Mouse (Mus musculus) adrenal gland, postnatal 25 days (tissue): ENCODE measurements around the gene Wdr82. TPM values are rescaled to one million over a fixed set of nuclear protein-coding genes. Genes with fewer than 3 reads are reported as not detected.

Experiments used
- DNase-seq: peaks from one replicate; pipeline ENCODE4 v3.0.0; 2021; ENCODE audit warnings: mixed read lengths
- total RNA-seq: library from RNA; stranded (reverse); gene quantifications from 2 replicates; pipeline ENCODE4 v1.2.3, GENCODE M21; 2021

Gene Wdr82
- total RNA-seq, 1 experiment from 2014 or later = 83.3 TPM

GRCm38 (mm10) chr9:106198962-106199458 is 28.3 kb downstream of the Wdr82 start:
- peak; percentile 88 for DNase-seq

GRCm38 (mm10) chr9:106199535-106200272 is 29.0 kb downstream of the Wdr82 start, which contains the start of gene Ppm1m:
Ppm1m (minus strand) TSS chr9:106199746.
- no peak for DNase-seq

- DNase-seq = no peak
Observed at GRCm38 (mm10) chr9:106201895-106202294, 31.2 kb downstream of the Wdr82 start.

- DNase-seq = peak; percentile 93
Observed at GRCm38 (mm10) chr9:106202819-106203636, 32.3 kb downstream of the Wdr82 start, which contains the start of gene Twf2. Twf2 (plus strand) TSS chr9:106203108.

GRCm38 (mm10) chr9:106203990-106204851 is 33.5 kb downstream of the Wdr82 start:
- no peak for DNase-seq

- peak; percentile 50 for DNase-seq
Observed at GRCm38 (mm10) chr9:106205713-106206290, 35.1 kb downstream of the Wdr82 start.

GRCm38 (mm10) chr9:106206515-106206914 is 35.8 kb downstream of the Wdr82 start:
- DNase-seq = no peak

GRCm38 (mm10) chr9:106208181-106208580 is 37.5 kb downstream of the Wdr82 start:
- no peak for DNase-seq

GRCm38 (mm10) chr9:106209954-106210353 is 39.2 kb downstream of the Wdr82 start:
- no peak for DNase-seq

GRCm38 (mm10) chr9:106210853-106211609 is 40.3 kb downstream of the Wdr82 start:
- no peak for DNase-seq

GRCm38 (mm10) chr9:106211680-106212593 is 41.2 kb downstream of the Wdr82 start:
- peak; percentile 88 for DNase-seq

- DNase-seq = no peak
Observed at GRCm38 (mm10) chr9:106212594-106212981, 41.9 kb downstream of the Wdr82 start.

- no peak for DNase-seq
Observed at GRCm38 (mm10) chr9:106215341-106216125, 44.8 kb downstream of the Wdr82 start.

- DNase-seq = no peak
Observed at GRCm38 (mm10) chr9:106216971-106217370, 46.2 kb downstream of the Wdr82 start.

GRCm38 (mm10) chr9:106220894-106221523 is 50.3 kb downstream of the Wdr82 start:
- DNase-seq = no peak

GRCm38 (mm10) chr9:106222261-106222851 is 51.6 kb downstream of the Wdr82 start, which contains the start of gene Tlr9:
Tlr9 (plus strand) TSS chr9:106222598.
- DNase-seq = no peak

GRCm38 (mm10) chr9:106222994-106223393 is 52.3 kb downstream of the Wdr82 start:
- no peak for DNase-seq
